Mouse (Mus musculus) hindlimb bud, embryonic 11.5 days (tissue): ENCODE measurements around the gene Cbwd1.

Experiments
- DNase-seq: peaks from one replicate; pipeline ENCODE4 v3.0.0-alpha.2; 2012; ENCODE audit warnings: low read depth, low spot score; ENCODE audit errors: extremely low spot score

Gene Cbwd1

DNA sequence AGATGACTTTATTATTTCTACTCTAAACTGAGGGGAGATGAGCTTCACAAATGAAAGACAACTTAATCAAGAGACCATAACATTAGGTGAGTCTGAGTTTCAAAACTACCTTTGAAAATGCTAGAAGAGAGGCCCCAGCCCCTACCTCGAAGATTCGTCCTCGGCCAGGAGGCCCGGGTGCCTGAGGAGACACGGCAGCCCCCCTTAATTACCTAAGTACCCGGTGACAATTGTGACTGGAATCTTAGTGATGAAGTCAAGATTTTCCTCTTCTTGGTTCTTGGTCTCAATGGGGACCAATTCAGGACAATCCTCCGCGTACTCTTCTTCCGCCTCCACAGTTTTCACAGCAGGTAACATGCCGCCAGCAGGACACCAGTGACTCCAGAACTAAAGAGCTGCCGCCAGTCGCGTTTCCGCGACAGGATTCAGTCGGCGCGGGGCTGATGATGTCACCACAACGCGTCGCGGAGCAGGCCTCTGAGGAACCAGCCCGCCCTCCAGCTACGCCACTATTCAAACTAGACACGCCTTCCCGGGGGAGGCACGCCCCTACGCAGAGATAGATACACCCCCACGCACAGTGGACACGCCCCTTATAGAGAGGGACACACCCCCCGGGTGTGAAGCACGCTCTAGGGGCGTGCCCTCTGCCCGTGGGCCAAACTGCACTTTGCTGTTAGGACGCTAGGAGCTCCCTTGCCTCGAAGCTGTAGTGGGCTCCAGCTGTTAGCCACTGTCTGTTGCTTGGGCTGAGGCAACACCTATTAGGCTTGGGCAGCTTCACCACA, at the start of gene Cbwd1:
TSS of gene Cbwd1 (minus strand) at position 439 of the 791 bp plus-strand sequence.
- DNase-seq = peak; percentile 97

GRCm38 (mm10) chr19:25008509-25008908, 47.1 kb upstream of the Cbwd1 start:
- DNase-seq = no peak

DNA sequence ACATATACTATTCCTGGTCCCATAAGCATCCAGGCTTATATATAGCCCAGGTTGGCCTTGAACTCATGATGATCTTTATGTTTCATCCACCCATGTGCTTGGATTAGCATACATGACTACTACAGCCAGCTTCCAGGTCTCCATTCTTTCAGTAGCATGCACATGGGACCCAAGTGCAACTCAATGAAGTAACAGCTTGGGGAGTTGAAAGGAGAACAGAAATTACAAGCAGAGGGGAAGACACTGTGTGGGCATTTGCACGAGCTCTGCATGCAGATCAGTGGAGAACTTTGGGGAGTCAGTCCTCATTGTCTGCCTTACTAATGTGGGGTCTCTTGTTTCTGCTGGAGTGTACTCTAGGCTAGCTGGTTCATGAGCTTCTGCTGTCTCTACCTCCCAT, 45.3 kb upstream of the Cbwd1 start:
- no peak for DNase-seq

GRCm38 (mm10) chr19:25003810-25004209, 42.4 kb upstream of the Cbwd1 start:
- no peak for DNase-seq

DNA sequence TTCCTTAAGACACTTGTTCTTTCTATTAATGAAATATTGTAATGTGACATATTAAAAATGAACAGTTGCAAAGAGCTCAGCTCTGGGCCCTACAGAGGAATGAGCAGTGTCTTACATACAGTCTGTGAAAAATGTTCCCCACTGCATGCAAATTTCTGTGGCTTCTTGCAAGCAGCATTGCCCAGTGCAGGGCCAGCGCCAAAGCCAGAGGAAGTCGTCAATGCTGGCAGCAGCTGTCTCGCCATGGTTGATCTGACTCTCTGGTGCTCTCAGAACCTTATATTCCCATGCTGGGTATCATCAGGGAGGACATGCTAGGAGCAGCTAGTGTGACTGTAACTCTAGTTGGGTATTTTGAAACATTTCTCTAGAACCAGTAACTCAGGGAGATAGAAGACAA, 41.4 kb upstream of the Cbwd1 start:
- no peak for DNase-seq

DNA sequence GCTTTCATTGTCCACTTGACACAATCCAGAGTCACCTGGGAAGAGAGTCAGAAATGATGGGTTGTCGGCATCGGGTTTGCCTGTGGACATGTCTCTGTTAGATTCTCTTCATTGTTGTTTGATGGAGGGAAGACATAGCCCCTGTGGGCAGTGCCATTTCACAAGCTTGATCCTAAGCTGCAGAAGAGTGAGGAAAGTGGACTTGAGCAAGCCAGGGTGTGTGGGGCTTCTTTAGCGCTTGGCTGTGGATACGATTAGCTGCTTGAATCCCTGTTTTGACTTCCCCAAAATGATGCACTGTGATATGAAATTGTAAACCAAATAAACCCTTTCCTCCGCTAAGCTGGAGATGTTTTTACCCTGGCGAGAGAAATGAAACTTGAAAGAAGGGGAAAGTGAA, 40.6 kb upstream of the Cbwd1 start:
- DNase-seq = no peak

- no peak for DNase-seq
Observed at GRCm38 (mm10) chr19:25000153-25000552, 38.7 kb upstream of the Cbwd1 start.

- no peak for DNase-seq
Observed at GRCm38 (mm10) chr19:24999201-24999886, 37.9 kb upstream of the Cbwd1 start, which contains the start of gene Dock8. Dock8 (plus strand) TSS chr19:24999534.

- DNase-seq = no peak
Observed at GRCm38 (mm10) chr19:24998561-24998960, 37.2 kb upstream of the Cbwd1 start.

GRCm38 (mm10) chr19:24996815-24997704, 35.6 kb upstream of the Cbwd1 start:
- DNase-seq = no peak

DNA sequence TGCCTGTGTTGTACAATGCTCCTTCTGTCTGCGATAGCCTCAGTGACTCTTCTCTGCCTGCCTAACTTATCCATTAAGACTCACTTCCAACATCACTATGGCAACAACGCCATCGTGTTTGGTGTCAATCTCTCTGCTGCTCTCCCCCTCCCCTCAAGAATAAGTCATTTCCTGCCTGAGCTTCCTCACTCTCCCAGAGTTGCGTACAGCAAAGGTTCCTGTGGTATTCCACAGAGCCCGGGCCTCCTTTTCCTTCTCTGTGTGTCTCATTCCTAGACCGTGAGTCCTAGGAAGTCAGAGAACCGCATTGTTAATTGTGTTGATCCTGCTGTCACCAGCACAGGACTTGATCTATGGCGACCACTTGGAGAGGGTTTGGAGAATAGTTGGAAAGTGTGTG, 33.5 kb upstream of the Cbwd1 start:
- no peak for DNase-seq

- no peak for DNase-seq
Observed at GRCm38 (mm10) chr19:24993526-24993925, 32.1 kb upstream of the Cbwd1 start.

DNA sequence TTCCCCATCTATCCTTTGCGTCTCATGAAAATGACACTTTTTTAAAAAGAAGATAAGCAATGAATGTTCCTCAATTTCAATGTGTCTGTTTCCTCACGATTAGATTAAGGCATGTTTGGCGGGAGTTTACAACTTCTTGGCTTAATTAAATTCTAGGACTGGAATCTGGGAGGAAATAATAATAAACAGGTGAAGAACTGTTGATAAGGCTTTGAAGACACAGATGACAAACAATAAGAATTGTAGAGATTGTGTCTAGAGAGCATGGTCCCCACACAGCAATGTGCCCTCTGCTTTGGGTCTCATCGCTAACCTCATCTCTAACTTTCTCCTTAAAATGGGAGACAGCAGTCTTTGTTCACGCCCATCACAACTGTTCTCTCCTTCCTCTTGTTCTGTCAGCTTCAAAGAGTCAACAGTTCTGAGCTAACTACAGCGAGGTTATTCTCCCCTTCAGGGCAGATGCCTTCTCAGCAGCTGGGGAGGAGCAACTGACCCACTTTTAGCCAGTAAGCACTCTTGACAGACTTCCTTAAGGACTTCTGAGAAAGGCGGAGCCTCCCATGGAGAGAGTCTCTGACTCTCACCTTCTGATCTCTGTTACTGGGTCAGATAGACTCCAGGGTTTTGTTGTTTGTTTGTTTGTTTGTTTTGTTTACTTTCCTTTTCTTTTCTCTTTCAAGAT, 28.9 kb upstream of the Cbwd1 start:
- no peak for DNase-seq

- no peak for DNase-seq
Observed at GRCm38 (mm10) chr19:24988831-24989230, 27.4 kb upstream of the Cbwd1 start.

GRCm38 (mm10) chr19:24987355-24987754, 25.9 kb upstream of the Cbwd1 start:
- no peak for DNase-seq

GRCm38 (mm10) chr19:24985045-24985444, 23.6 kb upstream of the Cbwd1 start:
- no peak for DNase-seq

GRCm38 (mm10) chr19:24983857-24984498, 22.6 kb upstream of the Cbwd1 start:
- DNase-seq = no peak

DNA sequence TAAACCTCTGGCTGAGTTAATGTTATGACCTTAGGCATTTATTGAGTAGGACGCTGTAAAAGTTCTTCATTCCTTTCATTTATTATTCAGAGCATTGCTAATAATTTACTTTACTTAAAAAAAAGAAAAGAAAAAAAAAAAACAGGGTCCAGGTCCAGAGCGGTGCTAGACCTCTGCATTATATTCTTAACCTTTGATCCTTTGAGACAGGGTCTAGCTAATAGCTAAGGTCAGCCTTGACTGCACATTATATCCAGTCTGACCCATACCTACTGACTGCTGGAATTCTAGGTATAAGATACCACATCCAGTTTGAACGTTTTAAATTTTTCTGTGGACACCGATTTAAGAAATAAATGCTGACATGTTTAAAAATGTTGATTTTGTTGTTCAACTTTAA, 21.6 kb upstream of the Cbwd1 start:
- no peak for DNase-seq

DNA sequence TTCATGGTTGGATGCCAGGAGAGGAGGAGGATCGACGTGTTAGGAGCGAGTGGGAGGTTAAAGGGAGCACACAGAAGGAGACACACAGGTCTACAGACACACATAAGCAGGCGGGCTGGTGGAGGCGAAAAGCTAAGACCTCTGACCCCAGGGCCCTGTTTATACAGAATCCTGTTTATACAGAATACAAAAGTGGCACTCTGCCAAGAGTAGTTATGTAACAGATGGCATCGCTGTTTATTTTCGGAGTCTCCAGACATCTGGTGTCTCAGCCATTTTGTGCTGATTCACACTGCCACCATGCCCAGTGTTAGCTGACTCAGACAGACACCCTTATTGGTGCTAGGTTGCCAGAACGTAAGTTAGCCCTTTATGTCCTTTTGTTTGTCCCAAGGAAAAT, 19.9 kb upstream of the Cbwd1 start:
- no peak for DNase-seq
